ENCODE assay signal across 8 mouse cellular contexts in genomic region chr7:80192226-80193061, GRCm38 (mm10). TPM values are rescaled to one million over a fixed set of nuclear protein-coding genes. Genes with fewer than 3 reads are reported as not detected.
A peak's percentile ranks its signal among the peaks of the same experiment; 100 is the strongest.
DNase-seq lines count a peak whose midpoint lies in the region; ATAC-seq and TF ChIP-seq lines count a peak whose summit lies in the region.

No protein-coding gene starts in this region.

- H3K4me3 ChIP-seq in forebrain, embryonic 11.5 days (ENCODE audit: low read depth, low read length): peak overlapping the region; percentile 15
- peak overlapping the region; percentile 33 for H3K4me3 ChIP-seq in layer of hippocampus, adult 2 months

- H3K9ac ChIP-seq in forebrain, embryonic 11.5 days (ENCODE audit: low read length): peak overlapping the region; percentile 44

- WGBS in forebrain, embryonic 11.5 days: 6% methylated on average over 16 of the region's 16 CpGs

- H3K4me2 ChIP-seq in forebrain, embryonic 11.5 days (ENCODE audit: low read depth, low read length, severe bottlenecking): peak overlapping the region; percentile 48

- intact Hi-C loops in heart, postnatal 25 days (cut with DNase I): no loop called here

- DNase-seq in CD4-positive helper T cell, adult 2 months (ENCODE audit: low read depth, low spot score): peak; percentile 87
- DNase-seq in adrenal gland, postnatal 10 days: peak; percentile 94
- peak; percentile 92 for DNase-seq in forebrain, embryonic 11.5 days (ENCODE audit: low spot score)
- peak; percentile 52 for DNase-seq in heart, postnatal 25 days (ENCODE audit: low spot score)
- peak; percentile 55 to 57 for DNase-seq in layer of hippocampus, adult 2 months (ENCODE audit: low spot score in 2 of 2)
- peak; percentile 89 for DNase-seq in lung, postnatal 14 days
- peak; percentile 88 for DNase-seq in ovary, postnatal 36 days (ENCODE audit: low spot score)
- DNase-seq in thymus, postnatal 25 days: peak; percentile 92

- H3K27me3 ChIP-seq in forebrain, embryonic 11.5 days (ENCODE audit: control insufficient read depth, insufficient read depth, low read length): no peaks in the 10 kb centered on the region

- no peak for TF ChIP-seq CTCF in layer of hippocampus, adult 2 months (conservative IDR thresholded peaks at IDR 0.05)

- peak; percentile 91 for ATAC-seq in forebrain, embryonic 11.5 days (replicated peaks; ENCODE audit: low FRiP score)

- peaks cover 38% of the 10 kb centered on the region for H3K4me1 ChIP-seq in forebrain, embryonic 11.5 days (replicated peaks; ENCODE audit: control insufficient read depth, insufficient read depth, low read length)

- H3K36me3 ChIP-seq in forebrain, embryonic 11.5 days (ENCODE audit: control insufficient read depth, insufficient read depth, low read length): no peaks in the 10 kb centered on the region

- H3K9me3 ChIP-seq in forebrain, embryonic 11.5 days (ENCODE audit: control insufficient read depth, low read length): no peaks in the 10 kb centered on the region

- peak overlapping the region; percentile 67 for H3K27ac ChIP-seq in forebrain, embryonic 11.5 days (ENCODE audit: low read depth, low read length)
- H3K27ac ChIP-seq in layer of hippocampus, adult 2 months: peak overlapping the region; percentile 74

RNA-seq across cellular contexts. Expression of gene Sema4b, which starts 5.8 kb away (rescaled TPM):
- 10 to 100 TPM; 39.0 to 44.3 TPM for total RNA-seq in adrenal gland, postnatal 10 days (2021)
- 15.7 and 17.3 TPM in 2 replicates for polyA plus RNA-seq in forebrain, embryonic 11.5 days (2014; fragmentation: Nextera tagmentation; extraction: Ambion mirVana)
- 10 to 100 TPM; 11.0 to 12.7 TPM for total RNA-seq in heart, postnatal 25 days (2021)
- total RNA-seq in layer of hippocampus, adult 2 months (2021): 10 to 100 TPM; 25.7 to 27.5 TPM

RNA-seq across cellular contexts. Expression of gene Cib1, which starts 40.2 kb away (rescaled TPM):
- 10 to 100 TPM; 50.6 to 54.9 TPM for total RNA-seq in adrenal gland, postnatal 10 days (2021)
- polyA plus RNA-seq in forebrain, embryonic 11.5 days (2014; fragmentation: Nextera tagmentation; extraction: Ambion mirVana): 51.4 and 58.1 TPM in 2 replicates
- 10 to 100 TPM; 14.1 to 18.0 TPM for total RNA-seq in heart, postnatal 25 days (2021)
- 10 to 100 TPM; 23.6 to 25.0 TPM for total RNA-seq in layer of hippocampus, adult 2 months (2021)

RNA-seq across cellular contexts. Expression of gene Gdpgp1, which starts 40.2 kb away (rescaled TPM):
- total RNA-seq in adrenal gland, postnatal 10 days (2021): 1 to 10 TPM; 3.0 to 3.9 TPM
- polyA plus RNA-seq in forebrain, embryonic 11.5 days (2014; fragmentation: Nextera tagmentation; extraction: Ambion mirVana): 5.3 and 5.7 TPM in 2 replicates
- total RNA-seq in heart, postnatal 25 days (2021): 1 to 10 TPM; 1.4 to 1.8 TPM
- total RNA-seq in layer of hippocampus, adult 2 months (2021): 1 to 10 TPM; 6.1 to 6.8 TPM

RNA-seq across cellular contexts. Expression of gene Ttll13, which starts 53.7 kb away (rescaled TPM):
- total RNA-seq in adrenal gland, postnatal 10 days (2021): 1 to 10 TPM; 1.1 to 1.8 TPM
- polyA plus RNA-seq in forebrain, embryonic 11.5 days (2014; fragmentation: Nextera tagmentation; extraction: Ambion mirVana): 1.2 and 1.5 TPM in 2 replicates
- total RNA-seq in heart, postnatal 25 days (2021): under 1 TPM; 0.28 to 0.52 TPM
- 1 to 10 TPM; 1.4 to 3.3 TPM for total RNA-seq in layer of hippocampus, adult 2 months (2021)

Comparison
In these comparisons a context has a peak if more than half of its experiments do, and no peak if none do; other contexts are left out.
1. Peak in every context shown above with its lines: DNase-seq, ATAC-seq, H3K4me3 ChIP-seq and H3K27ac ChIP-seq.